Mouse (Mus musculus) lung, embryonic 14.5 days (tissue): ENCODE measurements at regions not wholly inside any gene's neighbourhood (a gene's known extent, or its start where the extent isn't known, plus 50 kb on each side); places are given as distances from the start of the nearest gene placed in this dataset.

Experiments
- ATAC-seq: fragments of 200-750 bp; cut with Nextera tagmentation; 2 replicates; pipeline ENCODE4 v1.8.0; 2017; ENCODE audit warnings: mild to moderate bottlenecking, moderate TSS enrichment, moderate library complexity; ENCODE audit not compliant: insufficient read depth
- DNase-seq: peaks from one replicate; pipeline ENCODE4 v3.0.0-alpha.2; 2015
- H3K27ac ChIP-seq: fragments of 300-500 bp; sonication (generic); 2 replicates; pipeline ENCODE4 v1.5.1; 2014; ENCODE audit warnings: low read depth, mild to moderate bottlenecking, moderate library complexity
- H3K27me3 ChIP-seq: fragments of 300-500 bp; sonication (generic); 2 replicates; pipeline ENCODE4 v1.6.1; 2014; ENCODE audit warnings: low read length, control low read depth; ENCODE audit not compliant: insufficient read depth
- H3K36me3 ChIP-seq: fragments of 300-500 bp; sonication (generic); 2 replicates; pipeline ENCODE4 v1.6.1; 2014; ENCODE audit warnings: control low read depth; ENCODE audit not compliant: insufficient read depth
- H3K4me1 ChIP-seq: fragments of 300-500 bp; sonication (generic); 2 replicates; pipeline ENCODE4 v1.6.1; 2014; ENCODE audit warnings: antibody characterized with exemption, control low read depth; ENCODE audit not compliant: insufficient read depth
- H3K4me2 ChIP-seq: fragments of 300-500 bp; sonication (generic); 2 replicates; pipeline ENCODE4 v1.6.1; 2014; ENCODE audit warnings: mild to moderate bottlenecking
- H3K4me3 ChIP-seq: fragments of 300-500 bp; sonication (generic); 2 replicates; pipeline ENCODE4 v1.5.1; 2014; ENCODE audit warnings: low read depth, low read length
- H3K9ac ChIP-seq: fragments of 300-500 bp; sonication (generic); 2 replicates; pipeline ENCODE4 v1.6.1; 2014
- H3K9me3 ChIP-seq: fragments of 300-500 bp; sonication (generic); 2 replicates; pipeline ENCODE4 v1.6.1; 2016; ENCODE audit warnings: low read depth, low read length, control low read depth
- CTCF ChIP-seq: IDR thresholded peaks from 2 replicates; pipeline ENCODE4 v1.5.1; 2016; ENCODE audit warnings: antibody characterized with exemption, low read depth
- WGBS: fragments of 180-500 bp; shearing (Covaris S2); extraction: QIAGEN DNeasy Blood & Tissue Kit; methylation state at CpG from one replicate; pipeline ENCODE4 v1.1.7; 2014; 5-methylcytosine and 5-hydroxymethylcytosine counted together

- Histone ChIP-seq H3K9me3 (no peaks in the 10 kb centered on the region), H3K27me3 (no peaks in the 10 kb centered on the region), H3K4me3 (no peak overlapping the region), H3K9ac (no peak overlapping the region), H3K27ac (no peak overlapping the region), H3K4me2 (no peak overlapping the region), H3K4me1 (no peaks in the 10 kb centered on the region), H3K36me3 (no peaks in the 10 kb centered on the region)
- no peak for TF ChIP-seq CTCF
- 85% methylated on average over 3 of the region's 3 CpGs for WGBS
- no peak for ATAC-seq
- DNase-seq: no peak
Observed at GRCm38 (mm10) chr11:71410582-71410981, 180.0 kb upstream of the Nlrp1b start.

GRCm38 (mm10) chr11:71411958-71412357 lies 181.4 kb upstream of the Nlrp1b start:
- H3K4me2 ChIP-seq: no peak overlapping the region
- H3K27me3 ChIP-seq: no peaks in the 10 kb centered on the region
- 54% methylated on average over 1 of the region's 1 CpGs for WGBS
- no peak overlapping the region for H3K4me3 ChIP-seq
- no peak overlapping the region for H3K9ac ChIP-seq
- no peaks in the 10 kb centered on the region for H3K9me3 ChIP-seq
- H3K27ac ChIP-seq: no peak overlapping the region
- no peak for TF ChIP-seq CTCF
- H3K36me3 ChIP-seq: no peaks in the 10 kb centered on the region
- ATAC-seq: no peak
- no peak for DNase-seq
- no peaks in the 10 kb centered on the region for H3K4me1 ChIP-seq

GRCm38 (mm10) chr11:71414403-71415140 lies 184.0 kb upstream of the Nlrp1b start:
- ATAC-seq (no peak), DNase-seq (no peak)
- H3K36me3 ChIP-seq: no peaks in the 10 kb centered on the region
- no peak overlapping the region for H3K4me3 ChIP-seq
- H3K9me3 ChIP-seq: no peaks in the 10 kb centered on the region
- H3K27ac ChIP-seq: no peak overlapping the region
- no peak for TF ChIP-seq CTCF
- H3K4me1 ChIP-seq: no peaks in the 10 kb centered on the region
- H3K9ac ChIP-seq: no peak overlapping the region
- no peak overlapping the region for H3K4me2 ChIP-seq
- no peaks in the 10 kb centered on the region for H3K27me3 ChIP-seq
- WGBS: 75% methylated on average over 9 of the region's 9 CpGs

- Histone ChIP-seq H3K9me3 (no peaks in the 10 kb centered on the region), H3K9ac (no peak overlapping the region), H3K27me3 (no peaks in the 10 kb centered on the region), H3K4me3 (no peak overlapping the region), H3K36me3 (no peaks in the 10 kb centered on the region), H3K27ac (no peak overlapping the region), H3K4me2 (no peak overlapping the region), H3K4me1 (no peaks in the 10 kb centered on the region)
- DNase-seq: no peak
- 53% methylated on average over 3 of the region's 3 CpGs for WGBS
- no peak for TF ChIP-seq CTCF
- ATAC-seq: no peak
Observed at GRCm38 (mm10) chr11:71415451-71415850, 184.9 kb upstream of the Nlrp1b start.

- no peaks in the 10 kb centered on the region for H3K36me3 ChIP-seq
- no peaks in the 10 kb centered on the region for H3K4me1 ChIP-seq
Observed at GRCm38 (mm10) chr11:71422291-71422840, 191.8 kb upstream of the Nlrp1b start.

GRCm38 (mm10) chr11:71423242-71423641 lies 192.7 kb upstream of the Nlrp1b start:
- Histone ChIP-seq H3K4me1 (no peaks in the 10 kb centered on the region), H3K9me3 (no peaks in the 10 kb centered on the region), H3K4me3 (no peak overlapping the region), H3K27ac (no peak overlapping the region), H3K36me3 (no peaks in the 10 kb centered on the region), H3K9ac (no peak overlapping the region), H3K4me2 (no peak overlapping the region), H3K27me3 (no peaks in the 10 kb centered on the region)
- WGBS: 73% methylated on average over 3 of the region's 3 CpGs
- ATAC-seq: no peak
- no peak for TF ChIP-seq CTCF
- DNase-seq: no peak

More at GRCm38 (mm10) chr11:71422291-71422840, 191.8 kb upstream of the Nlrp1b start:
- Histone ChIP-seq H3K4me2 (no peak overlapping the region), H3K27me3 (no peaks in the 10 kb centered on the region), H3K9me3 (no peaks in the 10 kb centered on the region), H3K27ac (no peak overlapping the region), H3K4me3 (no peak overlapping the region), H3K9ac (no peak overlapping the region)
- TF ChIP-seq CTCF: no peak
- ATAC-seq (no peak), DNase-seq (no peak)
- WGBS: 27% methylated on average over 2 of the region's 2 CpGs

- H3K36me3 ChIP-seq: no peaks in the 10 kb centered on the region
- no peaks in the 10 kb centered on the region for H3K27me3 ChIP-seq
- ATAC-seq (no peak), DNase-seq (no peak)
- no peaks in the 10 kb centered on the region for H3K4me1 ChIP-seq
- 81% methylated on average over 5 of the region's 5 CpGs for WGBS
- no peak for TF ChIP-seq CTCF
- no peak overlapping the region for H3K9ac ChIP-seq
- no peak overlapping the region for H3K4me2 ChIP-seq
- H3K9me3 ChIP-seq: no peaks in the 10 kb centered on the region
- no peak overlapping the region for H3K27ac ChIP-seq
- no peak overlapping the region for H3K4me3 ChIP-seq
Observed at GRCm38 (mm10) chr11:71424879-71425278, 194.3 kb upstream of the Nlrp1b start.
